Mouse (Mus musculus) thymus, adult 2 months (tissue): ENCODE results near the gene Acox2.

Experiments used
- CTCF ChIP-seq: fragments of 200-500 bp; IDR thresholded peaks from 2 replicates; pipeline ENCODE4 v1.5.1; 2012; ENCODE audit warnings: mild to moderate bottlenecking, control low read depth, low read length, moderate library complexity, borderline replicate concordance; ENCODE audit not compliant: control insufficient read depth, poor library complexity, insufficient read depth; ENCODE audit errors: extremely low read depth
- POLR2A ChIP-seq: fragments of 200-500 bp; IDR thresholded peaks from 2 replicates; pipeline ENCODE4 v1.6.1; 2012; ENCODE audit warnings: mild to moderate bottlenecking, low read length, control low read depth, moderate library complexity; ENCODE audit not compliant: control insufficient read depth, poor library complexity, insufficient read depth; ENCODE audit errors: extremely low read depth

DNA sequence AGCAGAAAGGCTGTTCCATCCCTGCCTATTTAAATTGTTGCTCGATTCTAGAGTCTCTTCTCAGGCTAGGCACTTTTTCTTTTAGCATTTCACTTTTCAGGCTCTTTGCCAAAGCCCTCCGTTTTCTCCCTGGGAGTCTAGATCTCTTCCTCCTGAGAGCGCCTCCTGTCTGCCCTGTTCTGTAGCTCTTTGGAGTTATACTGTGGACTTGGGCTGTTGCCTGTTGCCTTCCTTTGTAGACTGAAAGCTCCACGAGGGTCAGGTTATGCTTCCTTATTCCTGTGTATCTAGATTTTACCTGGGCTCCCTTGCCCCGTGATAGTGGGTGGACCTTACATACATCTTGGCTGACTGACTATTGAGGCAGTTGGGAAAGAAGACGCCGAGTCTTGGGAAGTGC, 40.9 kb downstream of the Acox2 start:
- TF ChIP-seq POLR2A (no peak), CTCF (no peak)
